Mouse (Mus musculus): ENCODE results near the gene Atp6v1f. TPM values are rescaled to one million over a fixed set of nuclear protein-coding genes. Genes with fewer than 3 reads are reported as not detected.

The Atp6v1f gene
- polyA plus RNA-seq (2012; rRNA removed) = 288 and 318 TPM in 2 replicates

- WGBS = under 1% methylated on average over 39 of the region's 39 CpGs
- peak; percentile 84 for DNase-seq (ENCODE audit: low read depth, low spot score)
These were observed at the start of gene Atp6v1f for GRCm38 (mm10) chr6:29467583-29468354. Gene Atp6v1f, plus strand, starts transcription at chr6:29467718.

DNA sequence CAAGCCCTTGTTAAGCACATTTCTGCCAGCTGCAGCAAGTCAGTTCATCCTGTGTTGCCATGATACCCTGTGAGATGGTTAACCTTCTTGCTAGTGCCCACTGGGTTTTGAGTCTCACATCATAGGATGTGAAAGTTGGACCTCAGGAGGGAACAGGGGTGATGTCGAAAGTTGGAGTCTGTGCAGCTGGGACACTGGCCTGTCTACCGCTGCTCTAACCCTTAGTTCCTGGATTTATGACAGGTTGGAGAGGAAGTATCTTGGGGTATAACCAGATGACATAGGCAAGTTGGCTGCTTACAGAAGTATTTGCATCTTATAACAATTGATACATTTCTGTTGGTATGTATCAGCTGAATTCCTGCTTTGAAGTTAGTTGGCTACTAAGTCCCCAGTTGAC lies 46.9 kb upstream of the Atp6v1f start:
- 68% methylated on average over 2 of the region's 2 CpGs for WGBS
- DNase-seq (ENCODE audit: low read depth, low spot score) = no peak

DNA sequence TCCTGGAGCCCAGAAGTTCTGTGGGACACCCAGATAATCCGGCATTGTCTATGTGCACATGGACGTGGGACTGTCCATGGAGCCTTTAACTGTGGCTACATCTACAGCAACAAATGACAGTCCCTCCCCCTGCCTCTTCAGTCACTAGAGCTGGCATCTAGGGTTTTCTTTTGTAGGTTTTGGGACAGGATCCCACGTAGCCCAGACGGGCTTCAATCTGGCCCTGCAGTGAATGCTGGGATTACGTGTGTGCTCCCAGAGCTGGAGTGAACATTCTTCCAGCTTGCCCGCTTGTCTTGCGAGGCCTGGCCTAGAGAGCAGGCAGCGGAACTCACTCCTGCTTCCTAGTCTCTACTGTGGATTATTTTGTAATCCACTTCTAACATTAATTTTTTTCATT lies 42.4 kb upstream of the Atp6v1f start:
- no peak for DNase-seq (ENCODE audit: low read depth, low spot score)
- WGBS = 89% methylated on average over 8 of the region's 8 CpGs

DNA sequence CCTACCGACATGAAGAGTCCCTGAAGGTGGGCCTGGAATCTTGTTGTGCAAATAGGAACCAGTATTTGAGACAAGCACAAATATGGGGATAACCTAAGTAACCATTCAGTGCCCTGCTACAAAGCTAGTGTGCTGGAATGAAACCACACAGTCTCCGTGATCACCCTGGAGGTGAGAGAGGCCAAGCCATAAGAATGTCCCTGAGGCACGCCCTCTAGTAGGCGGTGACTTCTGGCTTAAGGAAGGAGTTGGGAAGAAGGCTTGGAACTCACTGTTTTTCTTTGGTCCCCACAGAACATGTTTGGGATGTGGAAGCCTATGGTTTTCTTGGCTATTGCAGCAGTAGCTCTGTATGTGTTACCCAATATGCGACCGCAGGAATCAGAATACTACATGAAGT lies 41.2 kb upstream of the Atp6v1f start:
- 55% methylated on average over 6 of the region's 6 CpGs for WGBS
- DNase-seq (ENCODE audit: low read depth, low spot score) = no peak

GRCm38 (mm10) chr6:29428171-29428570 lies 39.3 kb upstream of the Atp6v1f start:
- WGBS = 61% methylated on average over 4 of the region's 4 CpGs

DNA sequence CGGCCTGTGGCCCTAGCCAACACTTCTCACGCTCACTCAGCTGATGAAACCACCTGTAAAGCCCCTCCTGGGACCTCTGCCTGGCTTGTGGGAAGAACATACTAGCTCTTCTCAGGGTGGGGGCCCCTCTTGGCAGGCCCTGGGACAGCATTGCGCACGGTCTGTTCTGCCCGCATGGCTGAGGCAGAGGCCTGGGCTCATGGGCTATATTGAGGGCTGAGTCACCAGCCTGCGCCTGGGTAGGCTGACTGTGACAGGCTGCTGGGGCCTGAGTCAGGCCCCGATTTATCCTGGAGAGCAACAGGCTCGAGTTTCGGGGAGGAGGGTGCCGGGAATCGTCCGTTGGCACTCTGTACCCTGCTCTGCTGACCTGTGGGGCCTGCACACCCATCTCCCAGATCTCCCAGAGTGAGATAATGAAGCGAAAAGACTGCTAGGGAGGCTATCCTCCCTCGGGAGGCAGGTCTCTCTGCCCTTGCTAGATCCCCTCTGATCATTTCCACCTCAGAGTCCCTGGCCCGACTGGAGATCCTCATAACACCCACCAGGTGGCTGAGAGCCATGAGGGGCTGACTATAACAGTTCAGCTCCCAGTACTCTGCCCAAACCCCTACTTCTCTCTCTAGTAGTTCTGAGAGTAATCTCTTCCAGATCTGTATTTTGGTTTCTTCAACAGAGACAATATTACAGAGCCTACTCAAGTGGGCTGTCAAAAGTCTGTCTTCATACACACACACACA lies 36.7 kb upstream of the Atp6v1f start:
- DNase-seq (ENCODE audit: low read depth, low spot score) = no peak
- WGBS = 54% methylated on average over 15 of the region's 15 CpGs

More at GRCm38 (mm10) chr6:29428171-29428570, 39.3 kb upstream of the Atp6v1f start:
- DNase-seq (ENCODE audit: low read depth, low spot score) = no peak

- 63% methylated on average over 5 of the region's 5 CpGs for WGBS
- DNase-seq (ENCODE audit: low read depth, low spot score) = no peak
These were observed 36.0 kb upstream of the Atp6v1f start for GRCm38 (mm10) chr6:29431473-29431872.

DNA sequence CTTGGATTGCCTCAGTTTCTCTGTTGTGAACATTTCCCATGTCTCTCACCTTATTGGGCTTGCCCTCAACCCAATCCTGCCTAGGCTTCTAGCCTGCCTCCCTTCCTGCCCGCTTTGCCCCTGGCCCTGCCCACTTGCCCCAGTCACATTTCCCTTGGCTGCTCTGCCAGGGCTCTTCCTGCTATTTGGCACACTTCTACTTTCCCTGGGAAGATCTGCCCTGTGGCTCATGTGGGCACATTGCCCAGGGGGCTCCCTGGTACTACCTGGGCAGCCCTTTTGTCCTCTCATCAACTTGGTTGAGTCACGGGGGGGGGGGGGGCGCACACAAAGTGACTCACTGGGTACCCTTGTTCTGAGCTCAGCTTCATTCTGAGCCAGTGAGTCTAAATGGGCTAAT lies 35.4 kb upstream of the Atp6v1f start:
- DNase-seq (ENCODE audit: low read depth, low spot score) = no peak
- 56% methylated on average over 3 of the region's 3 CpGs for WGBS

DNA sequence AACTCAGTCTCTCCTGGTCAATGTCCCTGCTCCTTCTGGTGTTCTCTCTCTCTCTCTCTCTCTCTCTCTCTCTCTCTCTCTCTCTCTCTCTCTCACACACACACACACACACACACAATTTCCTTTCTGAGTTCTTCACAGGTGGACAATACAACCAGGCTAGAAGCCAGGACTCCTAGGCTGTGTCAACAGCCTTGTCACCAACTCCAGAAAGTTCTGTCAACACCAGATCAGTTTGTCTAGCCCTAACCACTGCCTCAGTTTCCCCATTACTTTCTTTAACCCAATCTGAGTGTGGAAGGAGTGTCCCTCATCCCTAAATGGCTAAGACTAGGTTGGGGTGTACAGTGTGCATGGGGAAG lies 34.9 kb upstream of the Atp6v1f start:
- no peak for DNase-seq (ENCODE audit: low read depth, low spot score)

DNA sequence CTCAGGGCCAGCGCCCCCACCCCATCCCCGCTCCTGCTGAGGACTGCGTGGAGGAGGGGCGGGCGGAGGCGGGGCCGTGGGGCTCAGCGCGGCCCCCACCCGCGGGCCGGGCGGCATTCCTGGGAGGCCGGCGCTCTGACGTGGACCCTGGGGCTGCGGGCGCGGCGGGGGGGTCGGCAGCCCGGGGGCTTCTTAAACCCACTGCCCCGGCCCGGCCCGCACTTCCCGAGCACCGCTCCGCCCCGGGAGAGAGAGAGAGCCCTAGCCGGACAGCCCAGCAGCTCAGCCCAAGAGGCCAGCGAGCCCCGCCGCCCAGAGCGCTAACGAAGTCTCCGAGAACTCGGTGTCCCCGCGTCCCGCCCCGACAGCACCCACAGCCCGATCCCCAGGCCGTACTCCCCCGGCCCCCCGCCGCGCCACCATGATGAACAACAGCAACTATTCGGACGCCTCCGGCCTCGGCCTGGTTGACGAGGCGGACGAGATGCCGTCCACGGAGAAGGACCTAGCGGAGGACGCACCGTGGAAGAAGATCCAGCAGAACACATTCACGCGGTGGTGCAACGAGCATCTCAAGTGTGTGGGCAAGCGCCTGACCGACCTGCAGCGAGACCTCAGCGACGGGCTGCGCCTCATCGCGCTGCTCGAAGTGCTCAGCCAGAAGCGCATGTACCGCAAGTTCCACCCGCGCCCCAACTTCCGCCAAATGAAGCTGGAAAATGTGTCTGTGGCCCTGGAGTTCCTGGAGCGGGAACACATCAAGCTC lies 34.3 kb upstream of the Atp6v1f start, which contains the start of gene Flnc:
TSS of gene Flnc (plus strand) at position 219 of the 766 bp plus-strand sequence.
- DNase-seq (ENCODE audit: low read depth, low spot score) = no peak
- 2% methylated on average over 67 of the region's 77 CpGs for WGBS

- no peak for DNase-seq (ENCODE audit: low read depth, low spot score)
- WGBS = 11% methylated on average over 27 of the region's 27 CpGs
These were observed 33.4 kb upstream of the Atp6v1f start for GRCm38 (mm10) chr6:29433804-29434795.

- DNase-seq (ENCODE audit: low read depth, low spot score) = no peak
- 11% methylated on average over 13 of the region's 13 CpGs for WGBS
These were observed 32.4 kb upstream of the Atp6v1f start for GRCm38 (mm10) chr6:29434911-29435691.

DNA sequence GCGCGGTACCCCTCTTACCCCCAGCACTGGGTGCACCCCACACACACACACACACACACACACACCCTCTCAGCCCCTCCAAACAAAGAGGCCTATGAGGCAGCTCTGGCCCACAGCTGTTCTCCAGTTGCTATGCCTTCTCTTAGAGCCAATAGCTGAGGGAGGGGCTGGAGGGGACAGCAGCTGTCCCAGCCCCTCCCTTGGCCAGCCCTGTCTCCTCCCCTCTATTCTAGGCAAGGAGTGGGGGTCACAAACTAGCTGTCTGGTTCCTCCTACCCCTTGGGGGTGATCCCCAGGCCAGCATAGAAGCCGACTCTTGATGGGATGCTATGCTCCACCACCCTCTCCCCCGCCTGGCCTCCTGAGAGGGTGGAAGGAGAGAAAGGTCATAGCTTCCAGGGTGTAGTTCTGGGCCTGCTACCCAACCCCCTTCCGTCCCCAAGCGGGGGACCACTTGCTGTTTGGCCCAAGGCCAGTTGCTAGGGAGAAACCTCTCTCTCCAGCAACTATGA lies 31.5 kb upstream of the Atp6v1f start:
- 37% methylated on average over 6 of the region's 6 CpGs for WGBS
- no peak for DNase-seq (ENCODE audit: low read depth, low spot score)

DNA sequence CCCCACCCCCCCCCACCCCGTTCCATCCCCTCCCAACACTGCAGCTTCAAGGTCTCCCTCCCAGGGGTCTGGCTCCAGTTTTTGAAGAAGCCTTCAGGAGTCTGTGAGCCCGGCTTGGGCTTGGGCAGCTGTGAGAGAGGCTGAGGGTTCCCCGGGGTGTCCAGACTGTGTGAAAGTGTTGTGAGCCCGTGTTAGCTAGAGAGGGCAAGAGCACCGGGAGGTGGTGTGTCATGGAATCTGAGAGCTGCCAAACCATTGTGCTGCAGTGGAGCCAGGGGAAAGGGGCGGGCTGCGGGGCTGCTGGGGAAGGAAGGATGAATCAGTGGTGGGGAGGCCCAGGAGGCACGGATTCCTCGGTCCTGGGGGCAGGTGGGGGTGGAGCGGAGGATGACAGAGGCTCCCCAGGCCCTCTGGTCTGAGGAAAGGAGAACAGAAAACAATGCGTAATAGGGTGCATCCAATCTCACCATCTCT lies 31.0 kb upstream of the Atp6v1f start:
- no peak for DNase-seq (ENCODE audit: low read depth, low spot score)

GRCm38 (mm10) chr6:29439251-29439650 lies 28.3 kb upstream of the Atp6v1f start:
- no peak for DNase-seq (ENCODE audit: low read depth, low spot score)
- WGBS = 71% methylated on average over 4 of the region's 4 CpGs

More for the DNA sequence above, 31.0 kb upstream of the Atp6v1f start:
- WGBS = 17% methylated on average over 11 of the region's 11 CpGs

DNA sequence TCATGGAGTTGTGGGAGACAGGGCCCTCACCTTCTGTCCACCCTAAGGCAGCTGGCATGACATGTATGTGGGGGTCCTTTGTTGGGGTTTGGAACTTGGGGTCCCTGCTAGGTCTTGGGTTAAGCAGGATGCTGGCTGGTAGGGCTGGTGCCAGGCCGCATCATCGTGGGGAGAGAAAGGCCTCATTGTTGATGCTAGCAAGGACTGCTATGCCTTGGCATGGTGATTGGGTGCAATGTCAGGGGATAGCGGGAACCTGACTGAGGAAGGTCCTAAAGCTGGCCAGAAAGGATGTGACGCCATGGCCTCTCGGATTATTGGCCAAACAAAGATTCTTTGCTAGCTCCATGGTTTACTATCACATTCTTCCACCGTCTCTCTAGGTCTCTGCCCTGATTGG lies 27.7 kb upstream of the Atp6v1f start:
- WGBS = 92% methylated on average over 6 of the region's 6 CpGs
- DNase-seq (ENCODE audit: low read depth, low spot score) = no peak

DNA sequence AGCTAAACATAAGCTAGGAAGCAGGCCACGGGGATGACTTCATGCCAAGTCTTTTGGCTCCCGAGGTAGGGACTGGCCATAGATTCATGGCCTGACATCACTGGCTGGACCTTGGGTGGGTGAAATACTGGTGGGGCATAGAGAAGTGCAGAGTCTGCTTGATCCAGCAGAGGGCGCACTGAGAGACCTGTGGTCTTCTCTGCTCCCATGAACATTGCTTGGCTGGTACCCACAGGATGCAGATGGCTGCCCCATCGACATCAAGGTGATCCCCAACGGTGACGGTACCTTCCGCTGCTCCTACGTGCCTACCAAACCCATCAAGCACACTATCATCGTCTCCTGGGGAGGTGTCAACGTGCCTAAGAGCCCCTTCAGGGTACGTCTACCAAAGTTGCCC lies 22.7 kb upstream of the Atp6v1f start:
- no peak for DNase-seq (ENCODE audit: low read depth, low spot score)
- 62% methylated on average over 11 of the region's 11 CpGs for WGBS

DNA sequence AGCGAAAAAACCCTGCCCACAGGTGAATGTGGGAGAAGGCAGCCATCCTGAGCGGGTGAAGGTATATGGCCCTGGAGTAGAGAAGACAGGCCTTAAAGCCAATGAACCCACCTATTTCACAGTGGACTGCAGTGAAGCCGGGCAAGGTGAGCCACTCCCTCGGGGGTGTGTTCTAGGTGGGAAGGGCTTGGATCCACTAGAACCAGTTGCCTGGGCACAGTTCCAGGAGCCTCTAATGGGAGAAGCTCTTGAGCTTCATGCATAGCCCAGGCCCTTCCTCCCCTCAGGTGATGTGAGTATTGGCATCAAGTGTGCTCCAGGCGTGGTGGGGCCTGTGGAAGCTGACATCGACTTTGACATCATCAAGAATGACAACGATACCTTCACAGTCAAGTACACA lies 22.2 kb upstream of the Atp6v1f start:
- no peak for DNase-seq (ENCODE audit: low read depth, low spot score)
- 64% methylated on average over 7 of the region's 7 CpGs for WGBS
